Mouse (Mus musculus): ENCODE results near the gene Cacna1d.

Cacna1d gene

DNA sequence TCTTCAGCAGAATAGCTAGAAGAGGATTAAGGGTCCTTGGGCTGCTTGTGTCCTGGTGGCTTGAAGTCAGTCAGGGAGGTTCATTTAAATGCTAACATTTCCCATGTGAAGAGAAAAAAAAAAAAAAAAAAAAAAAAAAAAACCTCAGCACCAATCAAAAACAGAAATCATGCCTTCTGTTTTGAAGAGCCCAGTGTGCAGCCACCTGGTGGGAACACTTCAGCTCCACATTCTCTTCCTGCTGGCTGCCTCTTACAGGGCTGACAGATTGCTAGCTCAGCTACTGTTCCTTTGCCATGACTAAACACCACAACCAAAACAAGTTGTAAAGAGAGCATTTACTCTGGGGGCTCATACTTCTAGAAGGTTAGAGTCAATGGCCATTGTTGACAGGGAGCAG, 283.1 kb downstream of the Cacna1d start:
- DNase-seq (ENCODE audit: low spot score) = no peak

DNA sequence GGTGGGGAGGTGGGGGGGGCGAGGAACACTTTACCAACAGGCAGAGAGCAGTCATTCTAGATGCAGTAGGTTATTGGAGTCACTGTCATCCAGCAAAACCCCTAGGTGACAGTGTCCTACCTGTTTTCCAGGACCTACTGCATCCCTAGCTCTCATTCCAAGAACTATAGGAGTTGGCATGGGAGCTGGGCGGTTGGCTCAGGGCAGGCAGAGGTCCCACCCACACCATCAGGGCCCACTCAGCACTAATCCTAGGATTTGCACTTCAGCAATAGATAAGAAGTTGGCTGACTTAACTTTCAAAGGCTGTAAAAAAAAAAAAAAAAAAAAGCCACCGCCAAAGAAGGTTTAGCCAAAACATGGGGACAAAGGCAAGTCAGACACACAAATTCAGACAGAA, 285.4 kb downstream of the Cacna1d start:
- no peak for DNase-seq (ENCODE audit: low spot score)

DNA sequence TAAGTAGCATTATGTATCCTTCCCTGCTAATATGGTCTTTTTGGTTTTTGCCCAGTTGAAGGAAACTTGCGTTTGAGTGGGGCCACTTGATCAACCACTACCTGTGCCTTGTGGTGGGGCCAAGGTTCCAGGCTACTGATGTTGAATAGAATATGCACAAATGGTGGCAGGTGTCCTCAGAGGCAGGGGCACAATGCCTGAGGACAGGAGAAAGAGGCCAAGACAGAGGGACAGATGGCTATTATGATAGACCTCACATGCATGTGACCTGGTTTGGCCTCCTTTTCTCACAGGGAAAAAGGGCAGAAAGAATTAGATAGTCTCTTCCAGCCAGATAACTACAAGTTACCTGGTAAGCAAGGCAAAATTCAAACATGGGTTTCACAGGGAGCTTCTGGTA, 286.7 kb downstream of the Cacna1d start:
- DNase-seq (ENCODE audit: low spot score) = no peak

DNA sequence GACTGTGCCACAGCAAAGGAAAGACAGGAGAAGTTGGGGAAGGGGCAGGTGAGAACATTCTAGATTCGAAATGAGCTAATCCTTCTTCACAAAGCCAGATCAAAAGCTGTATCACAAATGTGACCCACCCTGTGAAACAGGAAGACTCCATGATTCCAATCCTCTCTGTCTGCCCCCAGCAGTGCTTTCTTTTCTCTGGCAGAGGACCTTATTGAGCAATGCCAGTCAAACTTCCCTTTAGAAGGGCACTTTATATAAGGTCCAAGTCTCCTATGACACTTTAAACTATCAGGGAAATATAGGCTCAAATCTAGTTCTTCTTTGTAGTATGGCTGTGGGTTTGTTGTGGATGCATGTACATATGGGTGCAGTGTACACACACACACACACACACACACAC, 290.9 kb downstream of the Cacna1d start:
- no peak for DNase-seq (ENCODE audit: low spot score)

DNA sequence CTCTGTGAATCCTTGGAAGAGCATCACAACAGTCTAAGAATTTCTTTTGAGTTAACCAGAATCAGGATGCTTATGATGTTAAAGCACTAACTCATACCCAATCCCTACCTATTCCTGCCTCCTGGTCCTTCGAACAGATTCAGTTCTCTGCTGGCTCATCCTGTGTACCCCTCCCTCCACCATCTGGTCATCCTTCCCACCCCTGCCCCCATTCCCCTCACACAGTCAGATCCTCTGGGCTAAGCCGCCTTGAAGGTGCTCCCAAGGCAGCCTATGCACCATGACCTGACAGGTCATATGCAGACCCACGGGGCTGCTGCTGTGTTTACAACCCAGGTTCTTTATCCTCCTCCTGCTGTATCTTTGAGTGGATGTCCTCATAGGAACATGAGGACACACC, 292.4 kb downstream of the Cacna1d start:
- DNase-seq (ENCODE audit: low spot score) = no peak

DNA sequence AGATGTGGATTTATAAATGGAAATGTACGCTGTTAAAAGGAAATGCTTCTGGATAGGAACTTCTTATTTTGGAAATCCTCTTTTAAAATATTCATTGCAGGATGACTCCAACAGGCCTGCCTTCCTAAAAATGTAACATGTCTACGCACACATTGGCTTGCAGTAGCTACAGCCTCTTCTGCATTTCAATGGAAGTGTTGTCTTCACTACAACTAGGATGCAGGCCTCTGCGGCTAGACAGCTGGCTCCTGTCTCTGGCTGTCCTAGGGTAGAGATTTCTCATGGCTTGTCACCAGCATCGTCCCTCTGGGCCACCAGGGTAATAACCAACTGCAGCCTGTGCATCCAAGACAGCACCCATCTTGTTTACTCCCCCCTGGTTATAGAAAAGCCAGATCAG, 293.1 kb downstream of the Cacna1d start:
- DNase-seq (ENCODE audit: low spot score) = no peak

DNA sequence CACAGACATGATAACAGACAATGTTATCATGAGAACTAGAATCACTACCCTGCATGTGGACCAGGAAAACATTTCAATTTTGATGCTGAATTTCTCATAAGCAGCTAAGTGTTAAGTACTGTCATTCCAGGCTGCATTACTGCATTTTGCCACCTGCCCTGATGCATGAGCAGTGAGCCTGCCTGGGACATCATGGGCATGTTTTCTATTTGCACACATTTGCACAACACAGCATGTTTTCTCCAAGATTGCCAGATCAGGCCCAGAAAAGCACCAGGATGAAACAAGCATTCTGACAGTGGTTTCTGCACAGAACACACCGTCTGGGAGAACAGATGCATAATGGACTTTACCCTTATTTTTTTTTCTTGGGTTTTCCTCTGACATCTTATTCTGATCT, 294.3 kb downstream of the Cacna1d start:
- no peak for DNase-seq (ENCODE audit: low spot score)

DNA sequence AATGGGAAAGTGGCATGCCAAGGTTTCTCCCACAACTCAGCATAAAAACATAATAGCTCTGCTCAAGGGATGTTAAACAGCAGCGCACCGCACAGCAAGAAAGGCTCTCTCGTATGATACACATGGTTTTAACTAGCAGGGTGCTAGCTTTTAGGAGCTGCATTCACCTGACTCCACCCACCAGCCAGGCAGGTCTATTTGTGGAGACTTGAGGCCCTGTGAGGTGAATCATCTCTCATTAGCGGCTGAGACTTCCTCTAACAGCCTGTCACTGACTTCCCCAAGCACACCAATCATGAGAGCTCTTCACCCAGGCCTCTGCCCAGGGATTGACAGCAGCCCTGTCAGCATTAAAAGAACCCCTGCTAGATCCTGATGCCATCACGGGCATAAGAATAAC, 295.0 kb downstream of the Cacna1d start:
- no peak for DNase-seq (ENCODE audit: low spot score)

DNA sequence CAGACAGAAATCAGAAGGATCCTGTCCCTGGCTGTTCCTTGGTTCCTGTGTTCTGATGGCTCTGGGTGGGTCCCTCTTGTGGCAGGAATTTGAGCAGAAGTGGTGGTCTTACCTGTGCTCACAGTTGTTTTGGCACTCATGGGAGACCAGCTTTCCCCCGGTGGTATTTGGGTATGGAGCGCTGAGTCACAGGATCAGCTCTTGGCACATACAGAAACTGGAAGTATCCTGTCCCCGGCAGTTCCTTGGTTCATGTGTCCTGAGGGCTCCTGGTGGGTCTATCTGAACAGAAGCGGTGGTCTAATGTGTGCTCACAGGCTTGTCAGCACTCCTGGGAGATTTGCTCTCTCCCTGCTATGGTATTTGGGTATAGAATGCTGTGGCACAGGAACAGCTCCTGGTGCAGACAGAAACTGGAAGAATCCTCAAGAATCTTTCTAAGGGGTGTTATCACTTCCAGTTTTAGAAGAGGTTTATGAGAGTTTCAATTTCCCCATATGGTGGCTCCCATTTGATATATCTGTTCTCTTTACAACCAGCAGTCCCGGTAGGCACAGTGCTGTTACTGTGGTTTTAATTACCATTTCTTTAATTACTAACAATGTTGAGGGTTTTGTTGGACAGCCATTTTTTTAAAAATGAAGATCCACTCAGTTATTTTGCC, 300.8 kb downstream of the Cacna1d start:
- DNase-seq (ENCODE audit: low spot score) = no peak

DNA sequence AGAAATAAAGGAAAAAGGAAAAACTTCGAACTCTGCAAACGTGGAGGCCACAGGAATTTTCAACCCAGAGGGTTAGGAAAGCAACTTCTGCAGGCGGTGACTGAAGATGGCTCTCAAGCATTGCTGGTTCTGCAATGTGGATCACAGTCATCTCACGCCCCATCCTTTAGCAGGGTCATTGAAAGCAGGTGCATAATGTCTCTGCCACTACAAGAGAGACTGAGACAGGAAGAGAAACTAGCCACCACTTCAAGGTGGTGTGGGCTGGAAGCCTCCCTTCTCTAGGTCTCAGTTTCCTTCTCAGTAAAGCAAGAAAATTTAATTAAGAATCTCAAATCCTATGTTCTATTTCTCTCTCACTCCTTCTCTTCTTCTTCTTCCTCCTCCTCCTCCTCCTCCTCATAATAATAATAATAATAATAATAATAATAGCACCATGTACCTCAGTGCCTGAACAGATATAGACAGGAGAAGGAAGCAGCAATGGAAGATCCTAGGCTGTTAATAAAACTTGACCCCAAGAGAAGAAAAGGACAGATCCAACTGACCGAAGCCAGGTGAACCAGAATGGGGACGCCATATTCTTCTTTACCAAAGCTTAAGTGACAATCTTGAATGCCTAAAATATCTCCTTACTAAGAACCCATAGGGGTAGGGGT, 305.5 kb downstream of the Cacna1d start:
- DNase-seq (ENCODE audit: low spot score) = no peak

DNA sequence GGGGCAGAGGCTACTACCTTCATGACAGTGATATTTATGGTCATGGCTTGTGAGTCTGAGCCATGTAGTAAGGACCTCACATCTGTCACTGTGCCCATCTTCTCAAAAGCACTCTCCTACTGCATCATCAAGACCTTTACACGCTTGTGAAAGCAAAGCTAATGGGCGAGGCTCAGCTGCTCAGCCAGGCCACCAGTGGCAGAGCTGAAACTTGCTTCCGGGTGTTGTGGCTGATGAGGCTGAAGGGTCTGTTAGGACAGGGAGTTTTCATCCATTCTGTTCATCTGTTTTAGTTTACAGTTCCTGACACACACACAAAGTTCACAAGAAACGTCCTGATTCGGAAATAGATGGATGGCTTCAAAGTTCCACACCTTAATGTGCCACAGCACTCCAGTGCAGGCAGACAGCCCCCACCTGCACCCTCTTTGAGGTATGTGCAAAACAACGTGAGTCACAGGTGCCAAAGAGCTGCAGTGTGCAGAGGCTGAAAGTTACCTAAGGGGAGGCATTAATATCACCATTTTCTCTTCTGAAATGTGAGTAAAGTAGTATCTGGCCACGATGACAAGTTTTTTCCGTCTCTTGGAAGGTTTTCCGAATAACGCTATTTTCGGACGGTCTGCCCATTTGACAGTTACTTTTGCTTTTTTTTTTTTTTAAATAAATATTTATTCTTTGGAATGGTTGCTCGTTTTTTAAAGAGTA, 306.7 kb downstream of the Cacna1d start:
- no peak for DNase-seq (ENCODE audit: low spot score)

DNA sequence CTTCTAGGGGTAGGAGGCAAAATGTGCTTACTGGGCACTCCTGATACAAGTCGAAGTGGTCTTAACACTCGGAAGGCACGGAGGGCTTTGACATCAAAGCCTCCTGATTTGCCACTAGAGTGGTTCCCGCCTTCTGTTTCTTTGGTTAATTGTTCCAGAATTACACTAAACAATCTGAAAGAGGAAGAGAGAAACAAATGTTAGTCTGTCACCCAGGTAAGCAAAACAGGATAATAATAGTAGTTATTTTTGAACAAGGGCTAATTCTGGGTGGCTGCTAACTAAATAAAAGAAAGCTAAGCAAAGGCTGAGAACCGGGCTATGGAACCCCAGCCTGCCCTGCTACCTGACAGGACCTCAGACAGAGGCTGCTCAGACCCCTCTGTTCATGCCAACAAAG, 307.2 kb downstream of the Cacna1d start:
- no peak for DNase-seq (ENCODE audit: low spot score)

DNA sequence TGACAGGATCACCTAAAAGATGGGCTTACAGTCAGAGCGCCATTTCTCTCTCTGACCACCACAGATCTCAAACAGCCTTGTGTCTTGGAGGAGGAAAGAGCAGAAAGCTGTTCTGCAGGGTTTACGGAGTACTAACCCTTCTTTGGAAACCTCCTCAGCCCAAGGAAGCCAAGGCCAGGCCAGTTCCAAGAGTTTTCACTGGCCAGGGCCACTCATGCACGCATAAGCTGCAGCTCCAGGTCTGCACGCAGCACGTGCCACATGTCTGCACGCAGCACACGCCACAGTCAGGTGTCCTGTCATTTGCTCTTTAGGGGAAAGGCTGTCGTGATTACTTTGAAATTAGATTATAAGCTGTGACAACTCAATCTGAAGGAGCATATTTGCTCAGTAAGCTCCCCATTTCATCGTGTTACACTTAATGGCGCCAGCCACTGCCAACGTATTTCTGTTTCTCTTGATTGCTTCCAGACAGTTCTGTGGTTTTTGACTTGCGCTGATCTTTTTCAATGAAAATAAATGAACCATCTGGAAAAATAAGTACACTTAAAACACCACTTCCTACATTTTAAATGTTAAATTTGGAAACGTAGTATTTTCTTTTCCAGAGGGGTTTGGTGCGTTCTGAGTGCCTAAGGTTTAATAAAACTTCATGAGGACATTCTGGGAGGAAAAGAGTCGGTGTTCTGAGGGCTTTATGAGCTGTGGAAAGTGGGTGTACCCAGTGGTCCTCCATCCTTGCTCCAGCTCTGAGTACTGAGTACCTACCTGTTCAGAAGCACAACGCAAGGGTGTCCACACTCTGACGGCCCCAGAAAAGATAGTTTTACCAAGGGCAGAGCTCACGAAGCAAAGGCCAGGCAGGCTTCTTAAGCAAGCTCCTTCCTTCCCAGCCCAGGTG, 308.4 kb downstream of the Cacna1d start:
- no peak for DNase-seq (ENCODE audit: low spot score)

DNA sequence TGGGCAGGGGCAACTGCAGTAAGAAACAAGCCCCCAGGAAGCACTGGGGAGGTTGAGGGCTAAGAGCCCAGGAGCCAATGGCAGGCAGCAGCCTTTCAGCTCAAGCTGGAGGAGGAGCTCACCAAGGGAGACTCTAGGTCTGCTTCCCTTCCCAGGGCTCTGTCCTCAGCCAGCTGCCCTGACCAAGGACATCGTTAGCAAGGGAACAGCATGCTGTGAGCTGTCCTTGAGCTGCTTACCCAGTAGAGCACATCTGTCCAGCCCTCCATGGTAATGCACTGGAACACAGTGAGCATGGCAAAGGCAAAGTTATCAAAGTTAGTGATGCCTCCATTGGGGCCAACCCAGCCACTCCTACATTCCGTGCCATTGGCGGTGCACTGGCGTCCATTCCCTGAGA, 312.9 kb downstream of the Cacna1d start:
- no peak for DNase-seq (ENCODE audit: low spot score)

DNA sequence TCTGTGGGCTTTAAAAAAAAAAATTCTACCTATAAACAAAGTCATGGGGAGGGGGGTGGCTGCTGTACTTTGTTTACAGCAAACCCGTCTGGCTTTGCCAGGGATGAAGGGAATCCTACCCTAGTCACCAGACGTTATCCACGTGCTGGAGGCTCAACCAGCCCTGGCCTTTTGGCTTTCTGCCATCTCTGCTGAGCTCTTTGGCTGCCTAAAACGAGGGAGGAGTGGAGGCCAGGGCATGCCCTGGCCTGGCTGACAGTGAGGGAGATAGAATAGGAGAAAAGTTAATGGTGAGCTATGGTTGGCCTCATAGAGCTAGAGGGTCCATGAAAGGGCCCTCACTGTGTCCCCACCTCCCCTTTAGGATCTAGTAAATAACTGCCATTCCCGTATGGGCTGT, 313.4 kb downstream of the Cacna1d start:
- no peak for DNase-seq (ENCODE audit: low spot score)

DNA sequence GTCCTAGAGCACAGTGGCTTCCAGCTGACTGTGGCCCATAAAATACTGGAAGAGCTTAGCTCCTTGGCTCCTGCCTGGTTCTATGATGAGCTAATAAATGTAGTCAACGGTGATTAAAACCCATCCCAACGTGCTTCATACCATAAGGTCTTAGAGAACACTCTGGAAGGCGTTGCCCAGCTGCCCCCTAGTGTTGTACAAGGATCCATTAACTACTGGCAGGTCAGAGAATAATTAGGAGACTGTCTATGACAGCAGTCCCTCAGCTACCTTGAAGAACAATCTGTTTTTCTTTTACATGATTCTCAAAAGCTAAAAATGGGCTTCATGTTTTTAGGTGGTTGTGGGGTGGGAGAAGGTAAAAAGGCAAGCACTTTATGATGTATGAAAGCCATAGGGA, 315.9 kb downstream of the Cacna1d start:
- DNase-seq (ENCODE audit: low spot score) = no peak

DNA sequence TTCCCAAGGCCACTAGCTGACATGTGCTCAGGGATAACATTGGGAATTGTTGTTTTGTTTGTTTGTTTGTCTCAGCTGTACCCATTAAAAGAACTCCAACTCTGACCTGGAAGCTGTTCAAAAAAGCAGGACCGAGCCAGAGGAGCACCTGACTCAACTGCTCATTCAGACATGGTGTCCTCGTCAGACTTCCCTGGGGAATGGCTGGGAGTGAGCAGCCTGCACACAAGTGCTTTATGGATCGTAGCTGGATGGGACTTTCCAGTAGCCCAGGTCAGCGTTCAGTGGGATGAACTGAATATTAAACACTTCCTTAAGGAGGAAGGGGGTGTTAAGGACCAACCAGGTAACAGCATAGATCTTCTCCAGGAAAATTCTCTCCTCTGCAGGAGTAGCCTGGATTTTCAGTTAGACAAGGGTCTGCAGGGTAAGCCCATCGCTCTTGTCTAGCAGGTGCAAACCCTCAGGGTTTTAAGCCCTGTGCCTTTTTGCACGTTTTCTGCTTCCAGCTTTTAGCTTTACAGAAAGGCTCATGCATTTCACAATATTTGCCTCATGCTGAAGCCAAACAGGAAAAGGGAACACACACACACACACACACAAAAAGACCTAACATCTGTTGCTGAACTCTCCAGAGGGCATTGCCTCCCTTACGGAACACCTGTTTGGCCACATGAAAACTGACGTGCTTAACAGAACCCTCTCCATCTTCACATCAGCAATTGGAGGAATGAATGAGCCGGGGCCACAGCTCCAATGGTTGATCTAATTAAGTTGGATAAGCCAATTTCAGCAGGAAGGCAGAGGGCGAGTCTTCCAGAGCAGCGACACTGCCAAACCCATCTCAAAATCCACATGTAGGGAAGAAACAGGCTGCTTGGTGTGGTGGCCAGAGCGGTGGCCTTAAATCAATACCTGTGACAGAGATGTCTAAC, 318.2 kb downstream of the Cacna1d start:
- DNase-seq (ENCODE audit: low spot score) = no peak

DNA sequence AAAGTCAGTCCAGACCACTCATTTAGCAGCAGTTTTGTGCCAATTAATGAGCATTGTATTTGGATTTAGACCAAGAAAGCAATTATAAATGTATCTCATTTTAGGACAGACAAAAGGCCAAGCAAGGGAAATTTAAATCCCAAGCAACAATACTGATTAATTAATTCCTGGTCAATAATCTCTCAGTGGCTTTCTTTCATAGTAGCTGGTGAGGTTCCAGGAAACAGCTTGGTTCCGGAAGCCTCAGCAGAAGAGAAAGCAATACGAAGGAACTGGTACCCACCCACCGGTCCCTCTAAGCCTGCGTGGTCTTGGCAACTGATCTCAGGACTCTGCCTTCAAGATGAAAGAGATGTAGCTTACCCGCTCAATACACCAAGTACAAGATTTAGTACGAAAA, 319.7 kb downstream of the Cacna1d start:
- no peak for DNase-seq (ENCODE audit: low spot score)

DNA sequence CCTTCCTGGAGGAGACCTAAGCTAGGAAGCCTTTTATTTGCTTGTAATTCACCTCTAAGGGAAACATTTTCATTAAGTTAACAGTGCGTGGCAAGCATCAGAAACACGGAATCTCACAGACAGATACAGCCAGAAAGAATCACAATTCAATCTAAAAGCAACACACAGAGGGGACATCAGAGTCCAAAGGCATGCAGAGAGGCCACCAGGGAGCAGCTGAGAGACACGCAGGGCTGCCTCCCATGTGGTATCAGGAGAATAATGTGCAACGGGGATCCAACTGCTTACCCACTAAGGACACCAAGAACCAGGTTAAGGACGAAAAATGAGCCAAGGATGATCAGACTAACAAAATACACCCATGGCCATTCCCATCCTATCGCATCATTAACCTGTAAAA, 320.2 kb downstream of the Cacna1d start:
- DNase-seq (ENCODE audit: low spot score) = no peak

DNA sequence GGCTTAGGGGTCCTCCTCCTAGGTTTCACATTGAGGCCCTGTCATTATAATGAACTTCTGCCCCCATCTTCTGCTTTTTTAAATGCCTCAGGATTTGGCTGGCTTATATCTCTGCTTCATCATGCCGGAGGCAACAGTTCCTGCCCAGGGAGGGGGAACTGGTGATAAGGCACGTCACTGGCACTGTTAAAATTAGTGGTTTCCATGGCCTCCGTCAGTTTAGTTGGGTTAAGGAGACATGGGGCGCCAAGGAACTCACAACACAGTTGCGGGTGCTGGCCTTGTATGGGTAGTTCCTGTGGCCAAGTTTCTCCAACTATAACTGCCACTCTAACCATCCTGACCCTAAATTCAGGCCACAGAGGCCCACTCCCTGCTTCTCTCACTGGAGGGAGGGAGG, 321.8 kb downstream of the Cacna1d start:
- DNase-seq (ENCODE audit: low spot score) = no peak

DNA sequence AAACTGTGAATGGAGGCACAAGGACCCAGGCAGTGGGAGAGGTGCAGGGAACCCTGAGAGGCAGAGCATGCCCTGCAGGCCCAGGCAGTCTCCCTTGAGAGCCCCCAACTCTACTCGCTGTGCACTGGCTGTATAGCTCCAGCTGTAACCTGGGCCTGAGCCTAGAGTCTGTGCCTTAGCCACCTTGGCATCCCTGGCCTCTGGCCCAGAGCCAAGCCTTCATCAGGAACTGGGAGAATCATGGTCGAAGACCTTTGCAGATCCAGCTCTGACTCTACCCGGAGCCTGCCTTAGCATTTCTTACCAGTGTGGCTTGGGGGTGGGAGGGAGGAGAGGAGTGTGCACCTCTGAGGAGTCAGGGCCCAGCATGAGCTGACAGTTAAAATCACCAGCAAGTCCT, 322.4 kb downstream of the Cacna1d start:
- no peak for DNase-seq (ENCODE audit: low spot score)
